Mouse (Mus musculus) CD4-positive helper T cell, adult 2 months (primary cell): ENCODE measurements around the gene Ccr6.

Experiments
- DNase-seq: peaks from one replicate; pipeline ENCODE4 v3.0.0-alpha.2; 2012; ENCODE audit warnings: low read depth, missing footprints, low spot score

Ccr6 gene

GRCm38 (mm10) chr17:8283526-8284253 lies 47.8 kb downstream of the Ccr6 start:
- DNase-seq = peak; percentile 98

GRCm38 (mm10) chr17:8284254-8284661 lies 48.4 kb downstream of the Ccr6 start:
- DNase-seq = no peak

GRCm38 (mm10) chr17:8285056-8285455 lies 49.2 kb downstream of the Ccr6 start:
- no peak for DNase-seq

- DNase-seq = no peak
Measured at GRCm38 (mm10) chr17:8286987-8287386, 51.1 kb downstream of the Ccr6 start.

- DNase-seq = no peak
Measured at GRCm38 (mm10) chr17:8289993-8290679, 54.3 kb downstream of the Ccr6 start.

- DNase-seq = no peak
Measured at GRCm38 (mm10) chr17:8290736-8291135, 54.9 kb downstream of the Ccr6 start.

- DNase-seq = no peak
Measured at GRCm38 (mm10) chr17:8295825-8296224, 60.0 kb downstream of the Ccr6 start.

GRCm38 (mm10) chr17:8296313-8296844 lies 60.5 kb downstream of the Ccr6 start:
- no peak for DNase-seq

GRCm38 (mm10) chr17:8297746-8298145 lies 61.9 kb downstream of the Ccr6 start:
- no peak for DNase-seq

GRCm38 (mm10) chr17:8298281-8298680 lies 62.4 kb downstream of the Ccr6 start:
- no peak for DNase-seq

- DNase-seq = no peak
Measured at GRCm38 (mm10) chr17:8299524-8299923, 63.7 kb downstream of the Ccr6 start.

GRCm38 (mm10) chr17:8301515-8301914 lies 65.7 kb downstream of the Ccr6 start:
- DNase-seq = no peak

GRCm38 (mm10) chr17:8302772-8303438 lies 67.1 kb downstream of the Ccr6 start:
- DNase-seq = no peak

- DNase-seq = no peak
Measured at GRCm38 (mm10) chr17:8303671-8304070, 67.8 kb downstream of the Ccr6 start.

- peak; percentile 37 for DNase-seq
Measured at GRCm38 (mm10) chr17:8305801-8306200, 70.0 kb downstream of the Ccr6 start.
